Mouse (Mus musculus): Measurements from ENCODE around the gene Rbfox3. TPM values are rescaled to one million over a fixed set of nuclear protein-coding genes. Genes with fewer than 3 reads are reported as not detected.

Gene Rbfox3
- total RNA-seq, 4 experiments from 2014 or later: 0.20 TPM; not detected in 3

GRCm38 (mm10) chr11:118607927-118608326, 303.5 kb downstream of the Rbfox3 start:
- DNase-seq (ENCODE audit: low spot score in 2 of 2): no peak

- no peak for DNase-seq (ENCODE audit: low spot score in 2 of 2)
Observed at GRCm38 (mm10) chr11:118605570-118605969, 305.8 kb downstream of the Rbfox3 start.

- no peak for DNase-seq (ENCODE audit: low spot score in 2 of 2)
Observed at GRCm38 (mm10) chr11:118604206-118604605, 307.2 kb downstream of the Rbfox3 start.

- DNase-seq (ENCODE audit: low spot score in 2 of 2): no peak
Observed at GRCm38 (mm10) chr11:118603126-118603525, 308.3 kb downstream of the Rbfox3 start.

GRCm38 (mm10) chr11:118601484-118601883, 309.9 kb downstream of the Rbfox3 start:
- no peak for DNase-seq (ENCODE audit: low spot score in 2 of 2)

- no peak for DNase-seq (ENCODE audit: low spot score in 2 of 2)
Observed at GRCm38 (mm10) chr11:118600168-118600567, 311.2 kb downstream of the Rbfox3 start.

- DNase-seq (ENCODE audit: low spot score in 2 of 2): no peak
Observed at GRCm38 (mm10) chr11:118598726-118599125, 312.7 kb downstream of the Rbfox3 start.

GRCm38 (mm10) chr11:118584826-118585225, 326.6 kb downstream of the Rbfox3 start:
- peak; percentile 20 to 38 for DNase-seq (ENCODE audit: low spot score in 2 of 2)

- DNase-seq (ENCODE audit: low spot score in 2 of 2): no peak
Observed at GRCm38 (mm10) chr11:118583989-118584388, 327.4 kb downstream of the Rbfox3 start.

GRCm38 (mm10) chr11:118583573-118583972, 327.8 kb downstream of the Rbfox3 start:
- DNase-seq (ENCODE audit: low spot score in 2 of 2): no peak

- no peak for DNase-seq (ENCODE audit: low spot score in 2 of 2)
Observed at GRCm38 (mm10) chr11:118581019-118581418, 330.4 kb downstream of the Rbfox3 start.

GRCm38 (mm10) chr11:118579622-118580021, 331.8 kb downstream of the Rbfox3 start:
- no peak for DNase-seq (ENCODE audit: low spot score in 2 of 2)

GRCm38 (mm10) chr11:118577271-118577670, 334.1 kb downstream of the Rbfox3 start:
- DNase-seq (ENCODE audit: low spot score in 2 of 2): no peak

- no peak for DNase-seq (ENCODE audit: low spot score in 2 of 2)
Observed at GRCm38 (mm10) chr11:118576611-118577010, 334.8 kb downstream of the Rbfox3 start.

GRCm38 (mm10) chr11:118574418-118574817, 337.0 kb downstream of the Rbfox3 start:
- DNase-seq (ENCODE audit: low spot score in 2 of 2): no peak

- DNase-seq (ENCODE audit: low spot score in 2 of 2): no peak
Observed at GRCm38 (mm10) chr11:118573569-118573968, 337.8 kb downstream of the Rbfox3 start.

- no peak for DNase-seq (ENCODE audit: low spot score in 2 of 2)
Observed at GRCm38 (mm10) chr11:118573000-118573399, 338.4 kb downstream of the Rbfox3 start.

GRCm38 (mm10) chr11:118570164-118570563, 341.2 kb downstream of the Rbfox3 start:
- DNase-seq (ENCODE audit: low spot score in 2 of 2): no peak

GRCm38 (mm10) chr11:118569571-118570062, 341.8 kb downstream of the Rbfox3 start:
- DNase-seq (ENCODE audit: low spot score in 2 of 2): no peak

GRCm38 (mm10) chr11:118563877-118564276, 347.5 kb downstream of the Rbfox3 start:
- DNase-seq (ENCODE audit: low spot score in 2 of 2): no peak

GRCm38 (mm10) chr11:118562847-118563246, 348.6 kb downstream of the Rbfox3 start:
- no peak for DNase-seq (ENCODE audit: low spot score in 2 of 2)

- no peak for DNase-seq (ENCODE audit: low spot score in 2 of 2)
Observed at GRCm38 (mm10) chr11:118558193-118558592, 353.2 kb downstream of the Rbfox3 start.

GRCm38 (mm10) chr11:118555631-118556030, 355.8 kb downstream of the Rbfox3 start:
- no peak for DNase-seq (ENCODE audit: low spot score in 2 of 2)

GRCm38 (mm10) chr11:118554542-118554941, 356.9 kb downstream of the Rbfox3 start:
- no peak for DNase-seq (ENCODE audit: low spot score in 2 of 2)

Data from gastrocnemius, adult 8-10 months (tissue).